1 mouse cellular context compared by ENCODE assay signal in genomic region chr17:29264760-29265159, GRCm38 (mm10).
TF ChIP-seq lines count a peak whose summit lies in the region.

No protein-coding gene starts in this region.

TF ChIP-seq in CH12.LX, 34 proteins besides CTCF, POLR2A, EP300 and RAD21 (continued from another document):
- TF ChIP-seq KAT2A (IDR thresholded peaks at IDR 0.05; ENCODE audit: insufficient replicate concordance, low read length) (no peak), USF1 (IDR thresholded peaks at IDR 0.05; ENCODE audit: low read depth, low read length) (no peak), MAX (IDR thresholded peaks at IDR 0.05; ENCODE audit: low read length) (no peak), NELFE (IDR thresholded peaks at IDR 0.05; ENCODE audit: low read depth, low read length) (no peak)
